Mouse (Mus musculus) limb, embryonic 11.5 days (tissue): ENCODE results near the gene Bscl2. TPM values are rescaled to one million over a fixed set of nuclear protein-coding genes. Genes with fewer than 3 reads are reported as not detected.
"Not testable (repeated sequence)": the region's sequence is repeated elsewhere in the genome, so short reads cannot be mapped to it uniquely, and the experiment has no call there.

Experiments
- ATAC-seq: fragments of 200-750 bp; cut with Nextera tagmentation; 2 replicates; pipeline ENCODE4 v1.8.0; 2017; ENCODE audit warnings: low read depth; ENCODE audit not compliant: insufficient number of reproducible peaks, low FRiP score, low TSS enrichment
- DNase-seq: peaks from one replicate; pipeline ENCODE4 v3.0.0-alpha.2; 2015; ENCODE audit warnings: low spot score
- H3K27ac ChIP-seq: fragments of 300-500 bp; sonication (generic); replicated peaks from 2 replicates; pipeline ENCODE4 v1.5.1; 2014; ENCODE audit warnings: low read depth, mild to moderate bottlenecking, low read length
- H3K27me3 ChIP-seq: fragments of 300-500 bp; sonication (generic); 2 replicates; pipeline ENCODE4 v1.6.1; 2014; ENCODE audit warnings: mild to moderate bottlenecking, low read length, mixed read lengths; ENCODE audit not compliant: control insufficient read depth, insufficient read depth
- H3K36me3 ChIP-seq: fragments of 300-500 bp; sonication (generic); 2 replicates; pipeline ENCODE4 v1.6.1; 2014; ENCODE audit warnings: mild to moderate bottlenecking, low read length, moderate library complexity, mixed read lengths; ENCODE audit not compliant: control insufficient read depth, insufficient read depth
- H3K4me1 ChIP-seq: fragments of 300-500 bp; sonication (generic); 2 replicates; pipeline ENCODE4 v1.6.1; 2014; ENCODE audit warnings: low read length, mixed read lengths; ENCODE audit not compliant: control insufficient read depth, insufficient read depth
- H3K4me2 ChIP-seq: fragments of 300-500 bp; sonication (generic); 2 replicates; pipeline ENCODE4 v1.6.1; 2014; ENCODE audit warnings: low read depth, mild to moderate bottlenecking, moderate library complexity; ENCODE audit not compliant: severe bottlenecking
- H3K4me3 ChIP-seq: fragments of 300-500 bp; sonication (generic); 2 replicates; pipeline ENCODE4 v1.5.1; 2014; ENCODE audit warnings: low read depth, low read length
- H3K9ac ChIP-seq: fragments of 300-500 bp; sonication (generic); 2 replicates; pipeline ENCODE4 v1.6.1; 2014; ENCODE audit warnings: mild to moderate bottlenecking, low read length
- H3K9me3 ChIP-seq: fragments of 300-500 bp; sonication (generic); 2 replicates; pipeline ENCODE4 v1.6.1; 2016; ENCODE audit warnings: low read length; ENCODE audit not compliant: control insufficient read depth
- WGBS: fragments of 180-500 bp; shearing (Covaris S2); extraction: QIAGEN DNeasy Blood & Tissue Kit; methylation state at CpG from one replicate; pipeline ENCODE4 v1.1.7; 2014; 5-methylcytosine and 5-hydroxymethylcytosine counted together
- polyA plus RNA-seq: library from polyadenylated mRNA; unstranded; fragments of >200 nt; fragmentation: Nextera tagmentation; extraction: Ambion mirVana; gene quantifications from 2 replicates; pipeline ENCODE4 v1.2.1, GENCODE M21; 2014

Gene Bscl2
- polyA plus RNA-seq, 1 experiment from 2014 or later = 34.1 TPM

- no peaks in the 10 kb centered on the region for H3K9me3 ChIP-seq
- DNase-seq (no peak), ATAC-seq (no peak)
- H3K4me1 ChIP-seq = peaks cover 6% of the 10 kb centered on the region; the same call in 1 of the 2 replicates
- 63% methylated on average over 1 of the region's 1 CpGs for WGBS
- no peaks in the 10 kb centered on the region for H3K27me3 ChIP-seq
- no peak overlapping the region; the same call in none of the 2 replicates for H3K4me2 ChIP-seq
- H3K9ac ChIP-seq = no peak overlapping the region; the same call in 1 of the 2 replicates
- H3K27ac ChIP-seq = peak overlapping the region; percentile 63
- peak overlapping the region; percentile 73; the same call in 1 of the 2 replicates for H3K4me3 ChIP-seq
- H3K36me3 ChIP-seq = peaks cover 6% of the 10 kb centered on the region; the same call in 1 of the 2 replicates
These were observed 49.8 kb downstream of the Bscl2 start for GRCm38 (mm10) chr19:8886916-8887584.

GRCm38 (mm10) chr19:8887585-8888463 lies 50.6 kb downstream of the Bscl2 start:
- Histone ChIP-seq H3K4me3 (peak overlapping the region; percentile 73), H3K9me3 (no peaks in the 10 kb centered on the region), H3K27ac (peak overlapping the region; percentile 63), H3K4me1 (peaks cover 6% of the 10 kb centered on the region; the same call in 1 of the 2 replicates), H3K36me3 (peaks cover 6% of the 10 kb centered on the region; the same call in 1 of the 2 replicates), H3K4me2 (peak overlapping the region; percentile 77), H3K9ac (peak overlapping the region; percentile 80), H3K27me3 (no peaks in the 10 kb centered on the region)
- ATAC-seq = no peak
- WGBS = 16% methylated on average over 19 of the region's 19 CpGs
- DNase-seq = peak; percentile 26

DNA sequence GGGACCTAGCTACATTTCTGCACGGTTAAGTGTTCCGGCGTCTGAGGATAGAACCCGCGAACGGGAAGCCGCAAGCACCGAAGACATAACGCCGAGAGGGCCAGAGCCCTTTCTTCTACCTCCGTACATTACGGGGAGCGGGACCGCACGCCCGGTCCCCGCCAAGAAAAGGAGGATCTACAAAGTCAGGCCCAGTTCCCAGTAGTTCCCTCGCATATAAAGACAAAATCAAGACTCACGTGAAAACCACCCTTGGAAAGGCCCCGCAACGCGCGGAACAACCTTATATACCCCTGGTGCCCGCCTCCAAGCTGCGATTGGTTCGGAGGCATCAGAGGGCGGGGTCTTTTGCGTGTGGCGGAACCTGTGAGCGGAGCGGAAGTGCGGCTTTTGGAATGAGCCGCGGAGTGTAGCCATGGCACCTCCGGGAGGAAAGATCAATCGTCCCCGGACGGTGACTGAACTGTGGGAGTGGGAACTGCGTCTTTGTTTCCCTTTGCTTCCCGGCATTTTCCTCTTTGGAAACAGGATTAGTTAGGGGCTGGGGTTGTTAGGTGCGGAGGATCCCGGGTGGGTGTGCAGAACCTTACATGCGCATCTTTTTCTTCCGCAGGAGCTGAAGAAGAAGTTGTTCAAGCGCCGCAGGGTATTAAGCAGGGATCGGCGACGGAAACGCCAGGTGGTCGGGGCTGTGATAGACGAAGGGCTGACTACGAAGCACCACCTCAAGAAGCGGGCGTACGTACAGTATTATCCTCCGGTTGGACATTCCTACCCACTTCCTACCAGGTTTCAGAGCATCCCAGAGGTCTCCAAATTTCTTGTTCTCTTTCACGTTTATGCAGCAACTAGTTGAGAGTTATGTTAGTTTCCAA lies 51.5 kb downstream of the Bscl2 start, which contains the start of the genes 1810009A15Rik and Gm49416:
TSS of gene 1810009A15Rik (plus strand) at position 343 of the 875 bp plus-strand sequence.
TSS of gene Gm49416 (plus strand) at position 416 of the 875 bp plus-strand sequence.
- H3K4me3 ChIP-seq = peak within 1 kb of the TSS; percentile 73
- DNase-seq (peak; percentile 97), ATAC-seq (peak; percentile 93)
- peak within 1 kb of the TSS; percentile 80 for H3K9ac ChIP-seq
- H3K27me3 ChIP-seq = no peaks in the 10 kb centered on the region
- no peaks in the 10 kb centered on the region for H3K9me3 ChIP-seq
- H3K4me1 ChIP-seq = peaks cover 6% of the 10 kb centered on the region; the same call in 1 of the 2 replicates
- H3K36me3 ChIP-seq = peaks cover 6% of the 10 kb centered on the region; the same call in 1 of the 2 replicates
- peak within 1 kb of the TSS; percentile 87 for H3K27ac ChIP-seq
- WGBS = under 1% methylated on average over 58 of the region's 58 CpGs
- peak within 1 kb of the TSS; percentile 77 for H3K4me2 ChIP-seq

DNA sequence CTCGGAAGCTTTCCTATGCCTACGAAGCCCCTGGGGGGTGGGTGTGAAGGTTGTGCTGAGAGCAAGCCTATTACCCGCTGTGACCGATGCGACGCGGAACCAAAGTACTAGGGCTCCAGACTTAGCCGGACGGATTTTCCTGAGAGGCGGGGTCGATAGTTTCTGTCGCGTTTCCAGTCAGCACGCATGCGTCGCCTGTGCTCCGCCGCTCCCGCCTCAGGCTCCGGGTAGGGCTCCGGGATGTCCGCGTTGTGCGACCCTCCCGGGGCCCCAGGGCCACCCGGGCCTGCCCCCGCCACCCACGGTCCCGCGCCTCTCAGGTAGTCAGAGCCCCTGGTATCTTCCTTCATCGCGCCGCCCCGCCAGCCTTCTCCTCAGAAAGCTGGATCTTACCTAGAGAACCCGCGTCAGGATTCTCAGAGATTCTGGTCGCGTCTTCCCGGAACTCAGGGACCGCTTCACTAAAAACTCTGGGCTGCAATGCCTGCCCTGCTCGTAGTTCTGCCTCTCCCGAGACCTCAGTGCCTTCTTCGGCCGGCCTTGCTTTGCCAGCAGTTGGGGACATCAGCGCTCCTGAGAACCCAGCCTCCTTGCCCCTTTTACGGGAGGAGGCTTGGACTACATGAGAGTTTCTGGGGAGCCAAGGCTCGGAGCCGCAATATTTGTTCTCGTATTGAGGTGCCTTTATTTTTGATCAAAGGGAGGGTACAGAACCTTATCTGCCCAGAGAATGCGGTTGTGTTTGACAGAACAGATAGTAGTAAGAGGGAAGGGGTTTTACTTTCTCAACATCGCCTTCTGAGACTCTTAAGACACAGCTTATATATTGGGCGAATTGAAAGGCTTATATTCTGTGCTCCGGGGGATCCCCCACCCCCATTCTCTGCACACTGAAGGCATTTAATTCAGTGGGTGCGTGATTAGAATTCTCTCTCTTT lies 55.8 kb downstream of the Bscl2 start, which contains the start of gene Ints5:
TSS of gene Ints5 (plus strand) at position 177 of the 938 bp plus-strand sequence.
- peak; percentile 91 for DNase-seq
- peaks cover 17% of the 10 kb centered on the region; the same call in 1 of the 2 replicates for H3K36me3 ChIP-seq
- H3K27ac ChIP-seq = peak within 1 kb of the TSS; percentile 56; the same call in 1 of the 2 replicates
- WGBS = 3% methylated on average over 54 of the region's 54 CpGs
- H3K4me2 ChIP-seq = peak within 1 kb of the TSS; percentile 83
- H3K4me1 ChIP-seq = peaks cover 9% of the 10 kb centered on the region; the same call in 1 of the 2 replicates
- peak; percentile 44; the same call in 1 of the 2 replicates for ATAC-seq
- H3K9me3 ChIP-seq = no peaks in the 10 kb centered on the region
- H3K4me3 ChIP-seq = peak within 1 kb of the TSS; percentile 86
- H3K9ac ChIP-seq = peak within 1 kb of the TSS; percentile 86
- no peaks in the 10 kb centered on the region for H3K27me3 ChIP-seq

DNA sequence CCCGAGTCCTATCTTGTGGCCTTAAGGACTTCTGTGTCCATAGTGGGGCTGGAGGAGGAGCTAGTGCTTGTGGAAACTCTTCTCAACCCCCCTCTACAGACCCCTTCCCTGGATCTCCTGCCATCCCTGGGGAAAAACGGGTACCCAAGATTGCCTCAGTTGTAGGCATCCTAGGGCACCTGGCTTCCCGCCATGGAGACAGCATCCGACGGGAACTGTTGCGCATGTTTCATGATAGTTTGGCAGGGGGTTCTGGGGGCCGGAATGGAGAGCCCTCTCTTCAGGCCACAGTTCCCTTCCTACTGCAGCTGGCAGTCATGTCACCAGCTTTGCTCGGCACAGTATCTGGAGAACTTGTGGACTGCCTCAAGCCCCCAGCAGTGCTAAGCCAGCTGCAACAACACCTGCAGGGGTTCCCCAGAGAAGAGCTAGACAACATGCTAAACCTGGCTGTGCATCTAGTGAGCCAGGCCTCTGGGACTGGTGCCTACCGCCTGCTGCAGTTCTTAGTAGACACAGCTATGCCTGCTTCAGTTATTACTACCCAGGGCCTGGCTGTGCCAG lies 58.2 kb downstream of the Bscl2 start:
- peaks cover 15% of the 10 kb centered on the region; the same call in 1 of the 2 replicates for H3K4me1 ChIP-seq
- H3K4me3 ChIP-seq = no peak overlapping the region
- DNase-seq (no peak), ATAC-seq (no peak)
- WGBS = 94% methylated on average over 9 of the region's 9 CpGs
- H3K4me2 ChIP-seq = 0 out of 2 replicates have a peak overlapping the region, but pooled peaks have one; percentile 15
- no peak overlapping the region for H3K9ac ChIP-seq
- no peaks in the 10 kb centered on the region for H3K9me3 ChIP-seq
- H3K27me3 ChIP-seq = no peaks in the 10 kb centered on the region
- peaks cover 16% of the 10 kb centered on the region; the same call in 1 of the 2 replicates for H3K36me3 ChIP-seq
- no peak overlapping the region for H3K27ac ChIP-seq

DNA sequence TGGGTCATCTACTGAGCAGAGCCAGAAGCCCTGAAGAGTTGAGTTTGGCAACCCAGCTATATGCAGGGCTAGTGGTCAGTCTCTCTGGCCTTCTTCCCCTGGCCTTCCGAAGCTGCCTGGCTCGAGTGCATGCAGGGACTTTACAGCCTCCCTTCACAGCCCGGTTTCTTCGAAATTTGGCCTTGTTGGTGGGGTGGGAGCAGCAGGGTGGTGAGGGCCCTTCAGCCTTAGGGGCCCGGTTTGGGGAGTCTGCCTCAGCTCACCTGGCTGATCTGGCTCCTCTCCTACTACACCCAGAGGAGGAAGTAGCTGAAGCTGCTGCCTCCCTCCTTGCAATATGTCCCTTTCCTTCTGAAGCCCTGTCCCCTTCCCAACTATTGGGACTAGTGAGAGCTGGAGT lies 59.0 kb downstream of the Bscl2 start:
- not testable (repeated sequence) for H3K27ac ChIP-seq, H3K9me3 ChIP-seq, DNase-seq, H3K27me3 ChIP-seq, ATAC-seq, H3K9ac ChIP-seq, H3K4me3 ChIP-seq, H3K4me2 ChIP-seq
- H3K36me3 ChIP-seq = peaks cover 11% of the 10 kb centered on the region; the same call in 1 of the 2 replicates
- 78% methylated on average over 5 of the region's 5 CpGs for WGBS
- peaks cover 15% of the 10 kb centered on the region; the same call in 1 of the 2 replicates for H3K4me1 ChIP-seq
